13 mouse cellular contexts compared by ENCODE assay signal in the genomic region with DNA sequence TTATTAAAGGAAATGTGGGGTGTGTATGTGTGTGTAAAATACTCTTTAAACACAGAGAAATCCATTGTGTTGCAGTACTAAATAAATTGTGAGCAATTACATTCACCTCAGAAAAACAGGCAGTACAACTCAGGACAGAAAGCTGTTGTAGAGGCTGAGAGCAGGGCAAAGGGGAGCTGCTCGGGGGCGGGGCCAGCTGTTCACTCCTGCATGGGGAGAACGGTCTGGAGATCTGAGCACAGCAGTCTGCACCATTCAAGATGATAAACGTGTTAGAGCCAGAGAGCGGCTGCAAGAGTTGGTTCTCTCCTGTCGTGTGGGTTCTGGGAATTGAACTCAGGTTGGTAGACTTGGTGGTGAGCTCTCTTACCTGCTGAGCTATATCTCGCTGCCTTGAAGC.
"Had no signal": no experiment of that assay in that cellular context is flagged by ENCODE, and none has a peak within 500 bp of the region (broad histone marks: within the 10 kb centered on the region; RNA-seq: fewer than 3 reads in every experiment).

No protein-coding gene starts in this region.

- ATAC-seq: liver, embryonic 12.5 days had no signal

- H3K9ac ChIP-seq: limb, embryonic 15.5 days; liver, embryonic 12.5 days; lung, embryonic 14.5 days; neural tube, embryonic 15.5 days had no signal

- H3K4me1 ChIP-seq: limb, embryonic 15.5 days; liver, embryonic 12.5 days; midbrain, embryonic 10.5 days; neural tube, embryonic 15.5 days had no signal

- H3K4me2 ChIP-seq: limb, embryonic 15.5 days; liver, embryonic 12.5 days; lung, embryonic 14.5 days; neural tube, embryonic 15.5 days had no signal

- H3K4me3 ChIP-seq: limb, embryonic 15.5 days; liver, embryonic 12.5 days; midbrain, embryonic 10.5 days; myocyte; neural tube, embryonic 15.5 days had no signal

- H3K27me3 ChIP-seq: limb, embryonic 15.5 days; liver, embryonic 12.5 days; neural tube, embryonic 15.5 days had no signal

- DNase-seq: layer of hippocampus, adult 9-11 months; layer of hippocampus, postnatal 36 days; lung, embryonic 14.5 days; lung, postnatal 10 days; lung, postnatal 4 days; midbrain, embryonic 14.5 days; thymus, adult 2 months; thymus, postnatal 25 days had no signal

- H3K9me3 ChIP-seq: limb, embryonic 15.5 days; liver, embryonic 12.5 days; midbrain, embryonic 10.5 days; neural tube, embryonic 15.5 days had no signal

- H3K27ac ChIP-seq: limb, embryonic 15.5 days; liver, embryonic 12.5 days; midbrain, embryonic 10.5 days; neural tube, embryonic 15.5 days had no signal
